Mouse (Mus musculus) testis, postnatal 14 days (tissue): ENCODE results near the gene Ephx1.
A peak's percentile ranks its signal among the peaks of the same experiment; 100 is the strongest.
"Not testable (repeated sequence)": the region's sequence is repeated elsewhere in the genome, so short reads cannot be mapped to it uniquely, and the experiment has no call there.

ENCODE experiments used
- DNase-seq: peaks from one replicate; pipeline ENCODE4 v3.0.0; 2021; ENCODE audit warnings: low spot score

Ephx1 gene

GRCm38 (mm10) chr1:181013446-181013845 lies 7.3 kb downstream of the Ephx1 start:
- no peak for DNase-seq

- no peak for DNase-seq
Observed at GRCm38 (mm10) chr1:181012416-181012815, 8.3 kb downstream of the Ephx1 start.

- DNase-seq = no peak
Observed at GRCm38 (mm10) chr1:181011601-181012000, 9.1 kb downstream of the Ephx1 start.

GRCm38 (mm10) chr1:181010171-181010932 lies 10.4 kb downstream of the Ephx1 start:
- DNase-seq = peak; percentile 46

GRCm38 (mm10) chr1:181009754-181010153 lies 10.9 kb downstream of the Ephx1 start:
- DNase-seq = peak; percentile 57

GRCm38 (mm10) chr1:181009011-181009590 lies 11.6 kb downstream of the Ephx1 start:
- no peak for DNase-seq

- no peak for DNase-seq
Observed at GRCm38 (mm10) chr1:181008266-181008665, 12.4 kb downstream of the Ephx1 start.

- no peak for DNase-seq
Observed at GRCm38 (mm10) chr1:181007831-181008230, 12.9 kb downstream of the Ephx1 start.

- DNase-seq = no peak
Observed at GRCm38 (mm10) chr1:181005331-181005730, 15.4 kb downstream of the Ephx1 start.

GRCm38 (mm10) chr1:181003790-181004189 lies 16.9 kb downstream of the Ephx1 start:
- no peak for DNase-seq

- no peak for DNase-seq
Observed at GRCm38 (mm10) chr1:181001621-181002020, 19.1 kb downstream of the Ephx1 start.

- DNase-seq = no peak
Observed at GRCm38 (mm10) chr1:181001217-181001616, 19.5 kb downstream of the Ephx1 start.

- DNase-seq = no peak
Observed at GRCm38 (mm10) chr1:181000501-181001092, 20.1 kb downstream of the Ephx1 start.

- no peak for DNase-seq
Observed at GRCm38 (mm10) chr1:180992142-180992541, 28.6 kb downstream of the Ephx1 start.

- no peak for DNase-seq
Observed at GRCm38 (mm10) chr1:180990671-180991070, 30.0 kb downstream of the Ephx1 start.

- DNase-seq = peak; percentile 54
Observed at GRCm38 (mm10) chr1:180987759-180988158, 32.9 kb downstream of the Ephx1 start.

- no peak for DNase-seq
Observed at GRCm38 (mm10) chr1:180986701-180987100, 34.0 kb downstream of the Ephx1 start.

GRCm38 (mm10) chr1:180981298-180982046 lies 39.2 kb downstream of the Ephx1 start:
- not testable (repeated sequence) for DNase-seq

GRCm38 (mm10) chr1:180980464-180980863 lies 40.2 kb downstream of the Ephx1 start:
- no peak for DNase-seq

- DNase-seq = no peak
Observed at GRCm38 (mm10) chr1:180979484-180980251, 41.0 kb downstream of the Ephx1 start.

- DNase-seq = no peak
Observed at GRCm38 (mm10) chr1:180976110-180976679, 44.5 kb downstream of the Ephx1 start.
